Mouse (Mus musculus): ENCODE measurements around the gene Hoxa2.

Hoxa2 gene

DNA sequence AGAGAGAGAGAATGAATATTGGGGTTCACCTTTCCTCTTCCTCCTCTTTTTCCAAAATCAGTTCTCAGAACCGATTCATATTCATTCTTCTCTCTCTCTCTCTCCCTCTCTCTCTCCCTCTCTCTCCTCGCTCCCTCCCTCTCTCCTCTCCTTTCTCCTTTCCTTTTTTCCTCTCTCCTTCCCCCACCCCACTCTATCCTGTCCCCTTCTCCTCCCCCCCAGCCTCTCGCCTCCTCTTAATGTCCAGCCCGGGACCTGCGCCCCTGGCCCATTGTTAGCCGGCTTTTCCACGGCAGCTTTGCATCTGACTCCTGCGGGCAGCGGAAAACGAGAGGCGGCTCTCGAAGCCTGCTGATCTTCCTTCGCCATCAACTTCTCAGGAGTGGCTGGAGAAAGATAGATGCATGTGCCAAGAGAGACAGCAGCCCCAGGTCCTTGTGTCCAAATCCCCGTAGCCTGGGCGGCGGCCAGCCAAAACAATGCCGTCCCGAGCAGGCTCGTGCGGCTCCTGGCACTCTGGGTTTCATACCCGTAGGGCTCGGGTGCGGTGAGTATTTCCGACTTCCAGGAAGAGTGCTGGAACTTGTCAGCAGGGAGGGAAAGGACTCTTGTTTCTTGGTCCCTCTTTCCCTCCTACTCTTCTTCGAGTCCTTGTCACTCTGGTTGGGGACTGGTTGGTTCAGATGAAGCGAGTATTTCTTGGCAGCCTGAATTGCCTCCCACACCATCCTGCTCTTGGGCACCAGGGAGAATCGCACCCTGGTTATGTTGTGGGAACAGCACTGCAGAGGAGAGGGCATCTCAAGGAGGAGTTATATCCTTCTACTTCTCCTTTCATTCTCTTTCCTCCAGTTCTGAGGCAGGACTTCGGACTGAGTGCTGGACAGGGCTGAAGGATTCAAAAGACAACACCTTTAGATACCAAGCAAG is 1.1 kb upstream of the Hoxa2 start:
- no peak for DNase-seq (ENCODE audit: low spot score in 2 of 2)

DNA sequence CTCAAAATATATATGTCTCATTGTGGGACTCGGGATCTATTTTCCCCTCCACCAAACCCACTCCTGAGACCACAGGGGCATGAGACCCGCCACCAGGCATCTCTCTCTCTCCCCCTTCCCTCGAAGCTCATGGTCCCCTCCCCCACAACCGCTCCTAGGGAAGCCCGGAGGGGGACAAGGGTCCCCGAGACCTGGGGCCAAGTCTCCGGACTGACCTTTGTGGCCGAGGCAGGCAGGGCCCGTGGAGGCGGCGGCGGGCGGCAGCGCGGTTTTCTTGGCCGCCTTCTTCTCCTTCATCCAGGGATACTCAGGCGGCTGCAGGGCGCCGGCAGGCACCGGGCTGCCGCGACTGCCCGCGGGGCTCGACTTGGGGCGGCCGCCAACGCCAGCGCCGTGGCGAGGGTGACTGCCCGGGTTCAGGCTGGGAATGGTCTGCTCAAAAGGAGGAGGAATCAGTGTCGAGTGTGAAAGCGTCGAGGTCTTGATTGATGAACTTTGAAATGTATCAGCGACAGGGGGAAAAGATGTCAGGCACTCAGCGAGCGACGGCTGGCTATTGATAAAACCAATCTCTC is 493 bp downstream of the Hoxa2 start:
- DNase-seq (ENCODE audit: low spot score in 2 of 2) = no peak

DNA sequence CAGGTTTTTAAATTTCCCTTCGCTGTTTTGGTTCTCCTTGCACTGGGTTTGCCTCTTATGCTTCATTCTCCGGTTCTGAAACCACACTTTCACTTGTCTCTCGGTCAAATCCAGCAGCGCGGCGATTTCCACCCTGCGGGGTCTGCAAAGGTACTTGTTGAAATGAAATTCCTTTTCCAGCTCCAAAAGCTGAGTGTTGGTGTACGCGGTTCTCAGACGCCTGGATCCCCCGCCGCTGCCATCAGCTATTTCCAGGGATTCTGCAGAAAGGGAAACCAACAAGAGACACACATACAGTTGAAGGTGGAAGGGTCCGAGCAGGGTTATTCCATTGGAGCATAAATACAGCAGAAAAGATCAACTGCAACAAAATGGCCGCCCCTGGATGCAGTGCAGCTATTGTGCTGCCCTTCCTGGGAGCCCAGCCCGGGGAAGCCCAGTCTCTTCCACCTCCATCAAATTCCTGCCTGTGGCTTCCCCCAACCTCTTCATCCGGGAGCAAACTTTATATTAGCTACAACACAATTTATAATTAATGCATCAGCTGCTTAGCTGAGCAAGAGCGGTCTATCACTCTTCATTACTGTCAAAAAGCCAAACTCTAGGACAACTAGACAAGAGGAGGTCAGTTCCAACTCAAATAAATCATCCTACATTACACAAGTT is 1.1 kb downstream of the Hoxa2 start:
- no peak for DNase-seq (ENCODE audit: low spot score in 2 of 2)

DNA sequence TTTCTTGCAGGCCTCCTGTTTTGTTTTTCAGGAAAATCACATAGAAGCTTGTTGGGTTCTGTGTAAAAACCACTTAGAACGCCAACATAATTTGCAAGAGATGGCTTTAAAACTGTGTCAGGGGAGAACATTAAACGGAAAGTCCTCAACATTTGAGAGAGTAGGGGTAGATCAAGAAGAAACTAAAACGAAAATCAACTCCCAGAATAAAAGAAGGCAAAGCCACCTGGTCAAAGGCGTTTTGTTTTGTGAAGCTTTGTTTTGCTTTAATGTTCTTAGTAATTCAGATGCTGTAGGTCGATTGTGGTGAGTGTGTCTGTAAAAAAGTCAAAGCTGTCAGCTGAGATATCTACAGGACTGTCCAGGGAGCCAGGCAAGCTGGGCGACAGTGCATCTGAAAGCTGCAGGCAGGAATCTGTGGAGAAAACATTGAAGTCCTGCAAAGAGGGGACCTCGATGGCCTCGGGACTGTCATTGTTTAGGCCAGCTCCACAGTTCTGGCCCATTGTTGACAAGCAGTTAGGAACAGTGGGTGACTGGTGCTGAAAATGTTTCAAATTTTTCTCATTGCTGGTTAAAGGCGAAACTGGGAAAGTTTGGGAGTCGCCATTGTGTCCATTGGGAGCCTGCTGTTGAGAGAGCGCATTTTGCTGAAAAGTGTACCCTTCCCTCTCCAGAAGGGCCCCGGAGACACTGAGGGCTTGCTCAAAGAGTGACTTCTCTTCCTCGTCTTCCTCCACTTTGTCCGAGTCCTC is 1.8 kb downstream of the Hoxa2 start:
- DNase-seq (ENCODE audit: low spot score in 2 of 2) = no peak

DNA sequence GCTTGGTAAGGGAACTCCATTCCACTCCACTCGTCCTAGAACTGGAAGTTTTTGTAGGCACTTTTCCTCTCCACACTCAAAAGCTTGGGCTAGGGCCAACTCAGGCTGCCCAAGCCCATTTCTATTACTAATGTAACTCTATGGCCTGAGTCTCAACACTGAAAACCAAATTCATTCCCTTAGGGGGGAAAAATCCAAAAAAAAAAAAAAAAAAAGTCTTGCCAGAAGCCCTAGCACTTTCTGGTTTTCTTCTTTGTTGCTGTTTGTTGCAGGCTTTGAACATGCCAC is 2.6 kb downstream of the Hoxa2 start:
- DNase-seq (ENCODE audit: low spot score in 2 of 2) = no peak

DNA sequence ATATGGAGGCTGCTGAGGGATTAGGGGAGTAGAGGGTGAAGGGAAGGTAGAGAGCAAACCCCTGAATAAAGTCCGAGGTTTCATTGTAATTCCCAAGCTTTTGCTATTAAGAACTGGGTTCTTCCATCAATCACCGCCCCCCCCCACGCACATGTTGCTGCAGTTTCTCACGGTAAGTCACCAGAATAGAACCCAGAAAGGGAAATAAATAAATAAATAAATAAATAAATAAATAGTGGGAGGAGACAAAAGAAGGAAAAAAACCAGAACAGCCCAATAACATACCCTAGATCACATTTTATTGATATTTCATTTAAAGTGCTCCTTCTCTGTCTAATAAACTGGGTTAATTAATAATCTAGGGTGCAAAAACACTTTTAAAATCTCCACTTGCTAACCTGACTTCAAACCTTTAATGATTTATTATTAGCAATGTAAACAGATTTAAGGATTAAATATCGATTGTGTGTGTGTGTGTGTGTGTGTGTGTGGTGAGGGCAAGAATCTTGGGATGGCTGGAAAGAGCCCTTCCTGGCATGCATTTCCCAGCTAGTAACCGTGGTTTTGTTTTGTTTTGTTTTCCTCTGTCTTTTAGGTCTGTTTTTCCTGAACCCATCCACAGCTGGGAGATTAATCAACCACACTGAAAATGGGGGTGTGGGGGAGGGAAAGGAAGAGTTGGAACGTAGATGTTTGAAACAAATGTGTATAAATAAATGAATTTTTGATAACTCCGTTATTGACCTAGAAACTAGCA is 3.1 kb downstream of the Hoxa2 start:
- no peak for DNase-seq (ENCODE audit: low spot score in 2 of 2)

DNA sequence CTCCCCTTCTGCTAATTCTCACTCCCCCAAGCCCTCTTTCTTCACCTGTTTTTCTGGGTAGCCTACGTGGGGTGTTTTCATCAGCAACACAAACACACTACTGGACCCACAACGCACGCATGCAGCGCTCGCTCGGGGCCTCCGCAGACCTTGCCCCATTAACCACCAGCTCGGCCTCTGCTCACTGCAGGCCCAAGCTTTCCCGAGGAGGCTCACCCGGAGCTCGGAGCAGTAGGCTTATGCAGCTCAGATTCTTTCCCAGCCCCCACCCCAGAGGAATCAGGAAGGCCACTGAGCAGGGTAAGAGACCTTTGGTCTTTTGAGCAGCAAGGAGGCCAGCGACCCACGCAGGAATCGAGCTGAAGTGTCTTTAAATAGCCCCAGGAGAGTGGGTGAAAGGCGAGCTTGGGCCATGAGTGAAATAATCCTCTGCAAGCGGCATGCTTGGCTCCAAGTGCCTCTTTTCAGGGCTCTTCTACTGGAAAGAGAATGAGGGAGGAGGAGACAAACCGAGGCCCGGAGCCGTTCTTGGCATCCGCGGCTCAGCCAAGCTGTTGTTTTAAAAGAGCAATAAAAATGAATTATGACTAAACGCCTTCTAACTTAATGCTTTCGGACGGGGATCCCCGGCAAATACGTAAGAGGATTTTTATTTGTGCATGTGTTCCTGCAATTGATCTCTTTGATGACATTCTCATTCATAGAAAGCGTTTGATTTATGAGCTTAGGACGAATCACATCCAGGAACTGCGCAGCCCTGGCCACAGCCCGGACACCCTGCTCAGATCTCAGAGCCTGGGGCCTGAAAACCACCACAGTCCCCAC is 3.9 kb downstream of the Hoxa2 start:
- DNase-seq (ENCODE audit: low spot score in 2 of 2) = peak in 1 of 2 experiments; percentile 63

DNA sequence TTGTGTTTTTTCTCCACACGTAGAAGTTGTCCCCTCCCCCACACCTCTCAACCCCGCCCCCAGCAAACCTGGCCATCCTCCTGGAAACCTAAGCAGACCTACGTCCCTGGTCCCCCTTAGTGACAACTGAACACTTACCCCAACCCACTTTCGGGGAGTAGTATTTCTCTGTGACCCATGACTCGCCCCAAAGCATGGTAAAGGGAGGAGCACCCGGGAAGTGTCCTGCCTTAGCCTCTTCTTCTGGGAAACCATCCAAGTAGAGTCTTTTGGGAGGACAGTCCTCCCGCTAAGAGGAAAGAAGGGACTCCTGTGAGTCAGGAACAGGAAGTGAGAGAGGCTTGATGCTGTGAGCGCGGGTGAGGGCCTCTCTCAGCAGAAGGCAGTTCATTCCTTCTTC is 4.7 kb downstream of the Hoxa2 start:
- no peak for DNase-seq (ENCODE audit: low spot score in 2 of 2)

DNA sequence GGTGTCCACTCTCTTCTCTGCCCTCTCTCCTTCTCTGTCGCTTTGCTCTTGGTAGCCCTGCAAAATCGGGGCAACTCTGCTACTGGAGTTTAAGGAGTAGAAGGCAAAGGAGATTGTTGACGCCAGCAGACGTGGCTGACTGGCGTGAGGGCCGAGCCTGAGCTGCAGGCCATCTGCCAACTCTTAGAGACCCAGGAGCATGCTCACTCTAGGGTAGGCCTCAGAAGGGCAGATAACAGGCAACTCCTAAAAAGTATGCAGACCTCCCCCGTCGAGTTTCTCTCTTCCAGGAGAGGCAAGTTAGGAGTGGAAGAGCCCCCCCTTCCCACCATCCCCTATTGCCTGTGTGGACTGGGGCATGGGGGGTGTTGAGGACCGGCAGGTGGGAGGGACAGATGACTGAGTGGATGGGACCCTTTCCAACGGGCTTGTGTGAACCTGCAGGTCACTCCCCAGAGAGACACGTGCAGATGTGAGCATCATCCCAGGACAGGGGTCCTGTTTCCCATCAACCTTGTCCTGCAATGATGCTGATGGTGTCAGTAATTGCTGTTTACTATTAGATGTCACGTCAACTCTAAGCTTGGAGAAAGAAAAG is 5.4 kb downstream of the Hoxa2 start:
- no peak for DNase-seq (ENCODE audit: low spot score in 2 of 2)

DNA sequence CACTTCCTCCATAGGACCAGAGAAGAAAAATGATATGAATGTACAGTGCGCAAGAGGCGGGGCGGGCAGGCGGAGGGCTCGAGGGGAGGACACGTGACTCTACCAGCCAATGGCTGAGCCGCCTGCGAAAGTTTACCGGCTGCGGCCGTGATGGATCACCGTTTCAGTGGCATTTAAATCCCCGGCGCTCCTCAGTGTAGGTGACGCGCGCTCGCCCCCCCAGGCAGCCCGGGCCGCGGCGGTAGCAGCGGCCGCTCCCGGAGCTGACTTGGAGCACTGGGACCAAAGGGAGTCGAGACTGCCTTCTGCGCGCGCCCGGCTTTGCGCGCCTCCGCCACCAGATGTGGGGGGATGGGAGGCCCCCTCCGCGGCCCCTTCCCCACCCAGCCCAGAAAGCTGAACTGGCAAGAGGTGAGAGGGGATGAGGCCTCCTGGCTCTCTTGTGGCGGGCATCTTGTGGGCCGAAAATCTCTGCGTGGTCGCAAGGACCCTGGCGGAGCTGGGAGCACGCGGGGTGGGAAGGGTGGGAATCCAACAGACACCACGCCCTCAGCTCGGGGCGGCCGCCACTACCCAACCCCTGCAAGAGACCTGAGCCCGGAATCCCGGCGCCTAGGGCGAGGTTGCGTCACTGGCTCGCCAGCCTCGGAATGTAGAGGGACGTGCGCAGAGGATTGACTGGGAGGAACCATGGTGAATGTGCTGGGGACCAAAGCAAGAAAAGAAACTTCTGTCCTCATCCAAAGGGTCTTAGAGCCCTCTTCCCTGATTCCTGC is 6.2 kb downstream of the Hoxa2 start, which contains the start of gene Hoxa1:
Gene Hoxa1 (minus strand): TSS at position 42 of the 776 bp plus-strand sequence.
- peak; percentile 64 to 74 for DNase-seq (ENCODE audit: low spot score in 2 of 2)

DNA sequence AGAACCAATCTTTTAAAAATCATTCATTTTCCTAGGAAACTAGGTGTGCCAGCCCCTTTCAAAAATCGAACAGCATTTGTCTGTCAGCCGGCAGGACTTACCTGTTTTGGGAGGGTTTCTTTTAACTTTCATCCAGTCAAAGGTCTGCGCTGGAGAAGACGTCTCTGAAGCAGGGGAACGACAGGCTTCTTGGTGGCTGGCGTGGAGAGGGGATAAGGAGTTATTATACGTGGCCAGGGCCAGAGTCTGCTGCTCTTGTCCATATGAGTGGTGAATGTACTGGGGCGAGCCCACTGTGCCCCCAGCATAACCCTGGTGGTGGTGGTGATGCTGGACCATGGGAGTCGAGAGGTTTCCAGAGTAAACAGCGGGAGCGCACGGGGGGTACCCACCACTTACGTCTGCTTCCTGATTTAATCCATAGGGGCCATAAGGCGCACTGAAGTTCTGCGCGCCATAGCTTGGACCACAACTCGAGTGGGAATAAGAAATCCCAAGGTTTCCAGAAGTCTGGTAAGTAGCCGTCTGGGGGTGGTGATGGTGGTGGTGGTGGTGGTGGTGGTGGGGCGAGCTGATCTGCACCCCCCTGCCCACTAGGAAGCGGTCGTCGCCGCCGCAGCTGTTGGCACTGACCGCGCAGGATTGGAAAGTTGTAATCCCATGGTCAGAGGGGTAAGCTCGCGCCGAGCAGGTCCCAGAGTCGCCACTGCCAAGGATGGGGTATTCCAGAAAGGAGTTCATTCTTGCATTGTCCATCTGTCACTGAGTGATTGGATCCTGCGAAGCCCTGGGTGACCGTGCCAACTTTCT is 7.0 kb downstream of the Hoxa2 start:
- DNase-seq (ENCODE audit: low spot score in 2 of 2) = no peak

DNA sequence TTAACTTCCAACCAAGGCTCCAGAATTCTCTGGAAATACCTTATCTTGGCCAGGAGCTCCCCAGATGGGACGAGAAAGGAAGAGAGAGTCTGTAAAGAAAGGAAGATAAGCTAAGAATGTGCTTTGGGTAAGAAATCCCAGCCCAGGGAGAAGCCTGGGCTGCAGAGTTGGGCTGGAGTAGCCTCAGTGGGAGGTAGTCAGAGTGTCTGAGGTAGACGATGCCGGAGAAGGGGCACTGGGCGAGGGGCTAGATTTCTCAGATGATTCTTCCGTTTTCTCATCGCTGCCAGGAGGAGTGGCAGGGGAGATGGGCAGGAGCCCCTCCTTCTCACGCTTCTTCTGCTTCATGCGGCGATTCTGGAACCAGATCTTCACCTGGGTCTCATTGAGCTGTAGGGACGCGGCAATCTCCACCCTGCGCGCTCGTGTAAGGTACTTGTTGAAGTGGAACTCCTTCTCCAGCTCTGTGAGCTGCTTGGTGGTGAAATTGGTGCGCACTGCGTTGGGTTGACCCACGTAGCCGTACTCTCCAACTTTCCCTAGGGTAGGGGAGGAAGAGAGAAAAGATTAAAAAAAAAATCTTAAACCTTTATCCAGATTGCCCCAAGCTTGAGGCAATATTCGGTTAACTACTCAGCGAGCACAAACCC is 8.0 kb downstream of the Hoxa2 start:
- no peak for DNase-seq (ENCODE audit: low spot score in 2 of 2)

DNA sequence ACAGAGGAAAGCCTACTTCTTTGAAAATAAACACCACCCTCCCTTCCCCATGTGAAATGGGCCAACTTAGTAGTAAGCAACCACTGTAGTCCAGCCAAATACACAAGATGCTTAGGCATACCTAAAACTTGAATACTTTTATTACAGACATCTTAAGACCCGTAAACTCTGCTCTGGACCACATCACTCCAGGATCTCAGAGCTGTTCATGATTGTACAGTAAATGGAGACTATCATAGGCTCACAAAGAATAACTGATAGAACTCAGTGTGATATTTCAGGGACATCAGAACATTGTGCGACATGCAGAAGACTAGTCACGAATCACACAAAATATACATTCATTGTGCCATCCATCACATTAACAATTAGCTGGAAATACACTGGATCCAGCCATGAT is 9.2 kb downstream of the Hoxa2 start:
- DNase-seq (ENCODE audit: low spot score in 2 of 2) = no peak

DNA sequence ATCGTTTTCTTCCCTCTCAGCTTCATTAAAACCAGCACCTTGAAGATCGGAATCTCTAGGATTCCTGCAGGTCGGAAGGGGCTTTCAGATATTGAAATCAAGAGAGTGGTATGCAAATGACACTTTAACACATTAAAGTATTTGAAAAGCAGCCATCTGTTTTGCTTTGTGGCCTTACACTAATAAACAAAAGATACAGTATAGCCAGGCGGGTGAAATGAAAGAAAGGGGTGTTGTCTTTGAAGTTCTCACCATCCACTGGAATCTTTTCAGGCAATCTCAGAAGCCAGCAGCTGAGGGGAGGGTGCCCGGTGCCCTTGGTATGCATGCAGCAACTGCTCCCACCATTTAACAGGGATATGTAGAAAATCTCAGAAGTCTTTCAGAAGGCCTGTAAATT is 10.6 kb downstream of the Hoxa2 start:
- no peak for DNase-seq (ENCODE audit: low spot score in 2 of 2)

DNA sequence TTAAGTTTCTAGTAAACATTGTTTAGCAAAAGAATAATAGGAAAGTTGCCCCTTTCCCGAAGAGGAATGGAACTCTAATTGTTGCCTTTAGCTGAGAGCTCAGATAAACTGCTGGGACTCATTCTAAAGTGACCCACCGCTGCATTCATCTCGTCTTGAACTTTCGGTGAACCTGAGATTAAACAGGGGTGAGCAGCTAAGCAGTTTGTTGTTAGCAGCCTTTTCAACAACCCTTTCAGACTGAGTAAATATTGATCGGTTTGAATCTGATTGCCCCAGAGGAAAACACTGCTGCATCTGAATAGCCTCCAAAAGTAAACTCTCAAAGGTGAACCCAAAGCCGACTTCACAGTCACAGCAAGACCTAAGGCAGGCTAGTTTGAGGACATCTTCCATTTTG is 11.4 kb downstream of the Hoxa2 start:
- DNase-seq (ENCODE audit: low spot score in 2 of 2) = no peak

DNA sequence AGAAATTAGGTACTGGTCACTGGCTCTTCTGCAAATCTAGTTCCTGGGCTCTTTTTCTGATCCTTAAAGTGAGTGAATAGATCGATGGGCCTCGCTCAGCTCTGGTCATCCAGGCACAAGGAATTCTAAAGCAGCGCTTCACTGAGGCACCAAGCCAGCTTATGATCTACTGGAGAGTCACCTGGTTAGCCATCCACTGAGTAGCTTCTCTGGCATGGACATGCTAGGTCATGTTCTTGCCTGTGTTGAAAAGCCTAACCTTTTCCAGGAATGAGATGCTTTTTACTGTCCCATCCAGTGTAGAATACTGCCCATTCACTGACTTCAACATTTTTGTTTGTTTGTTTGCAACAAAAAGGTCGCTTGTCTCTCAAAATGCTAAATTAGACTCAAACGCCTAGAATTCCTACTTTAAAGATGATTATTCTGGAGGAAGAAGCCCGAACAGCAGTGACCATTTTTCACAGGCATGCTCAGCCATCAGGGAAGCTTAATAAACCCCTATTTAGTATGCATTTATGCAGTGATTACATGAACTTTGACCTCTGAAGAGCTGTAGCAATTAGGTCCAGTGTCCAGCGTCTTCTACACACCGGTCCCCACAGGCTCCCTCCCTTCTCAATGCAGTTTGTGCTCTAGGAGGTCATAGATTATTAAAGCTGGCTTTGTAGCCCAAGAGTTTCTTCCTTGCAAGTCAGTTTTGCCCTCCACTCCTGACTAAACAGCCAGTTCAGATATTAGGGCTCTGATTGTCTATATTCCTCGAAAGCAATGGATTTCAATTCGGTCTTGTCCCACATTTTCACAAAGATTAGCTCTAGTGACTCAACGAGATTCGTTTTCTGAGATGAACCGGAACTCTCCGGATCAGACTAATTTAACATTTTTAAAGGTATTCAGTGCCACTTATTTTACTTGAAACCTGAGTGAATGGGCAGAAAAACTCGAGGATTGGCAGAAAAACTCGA is 12.1 kb downstream of the Hoxa2 start:
- no peak for DNase-seq (ENCODE audit: low spot score in 2 of 2)

DNA sequence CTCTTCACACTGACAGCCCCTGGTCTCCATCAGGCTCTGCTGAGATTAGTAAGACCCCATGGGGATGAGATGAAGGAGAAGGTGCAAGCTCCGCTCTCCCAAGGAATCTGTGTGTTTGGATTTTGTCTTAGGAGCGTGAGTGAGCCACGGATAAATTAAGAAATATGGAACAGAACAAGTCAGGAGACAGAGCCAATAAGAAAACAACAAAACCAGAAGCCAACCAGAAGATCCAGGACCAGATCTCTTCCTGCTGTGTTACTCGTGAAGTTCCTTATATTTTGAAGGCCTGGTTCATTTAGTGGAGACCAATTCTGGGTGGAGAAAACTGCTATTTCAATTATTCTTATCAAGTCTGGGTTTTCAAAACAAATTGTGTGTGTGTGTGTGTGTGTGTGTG is 13.1 kb downstream of the Hoxa2 start:
- no peak for DNase-seq (ENCODE audit: low spot score in 2 of 2)
